Mouse (Mus musculus) liver, embryonic 16.5 days (tissue): Measurements from ENCODE around the gene Tsnaxip1. TPM values are rescaled to one million over a fixed set of nuclear protein-coding genes. Genes with fewer than 3 reads are reported as not detected.

Source experiments
- ATAC-seq: fragments of 200-750 bp; cut with Nextera tagmentation; 2 replicates; pipeline ENCODE4 v1.8.0; 2017; ENCODE audit warnings: low read depth, mild to moderate bottlenecking, moderate number of reproducible peaks, moderate library complexity
- H3K27ac ChIP-seq: fragments of 300-500 bp; sonication (generic); 2 replicates; pipeline ENCODE4 v1.5.1; 2014; ENCODE audit warnings: mild to moderate bottlenecking, low read length
- H3K27me3 ChIP-seq: fragments of 300-500 bp; sonication (generic); 2 replicates; pipeline ENCODE4 v1.6.1; 2014; ENCODE audit warnings: low read depth, low read length, mixed read lengths; ENCODE audit not compliant: control insufficient read depth, insufficient read depth
- H3K36me3 ChIP-seq: fragments of 300-500 bp; sonication (generic); 2 replicates; pipeline ENCODE4 v1.6.1; 2014; ENCODE audit warnings: mild to moderate bottlenecking; ENCODE audit not compliant: control insufficient read depth, insufficient read depth
- H3K4me1 ChIP-seq: fragments of 300-500 bp; sonication (generic); 2 replicates; pipeline ENCODE4 v1.6.1; 2014; ENCODE audit warnings: low read depth, low read length, mixed read lengths; ENCODE audit not compliant: control insufficient read depth
- H3K4me2 ChIP-seq: fragments of 300-500 bp; sonication (generic); 2 replicates; pipeline ENCODE4 v1.6.1; 2014; ENCODE audit warnings: low read depth, low read length, mixed read lengths
- H3K4me3 ChIP-seq: fragments of 300-500 bp; sonication (generic); 2 replicates; pipeline ENCODE4 v1.5.1; 2014; ENCODE audit warnings: low read depth, mild to moderate bottlenecking, low read length
- H3K9ac ChIP-seq: fragments of 300-500 bp; sonication (generic); 2 replicates; pipeline ENCODE4 v1.6.1; 2014; ENCODE audit warnings: low read depth, low read length
- H3K9me3 ChIP-seq: fragments of 300-500 bp; sonication (generic); replicated peaks from 2 replicates; pipeline ENCODE4 v1.6.1; 2016; ENCODE audit warnings: low read length; ENCODE audit not compliant: control insufficient read depth
- WGBS: fragments of 180-500 bp; shearing (Covaris S2); extraction: QIAGEN DNeasy Blood & Tissue Kit; methylation state at CpG from one replicate; pipeline ENCODE4 v1.1.7; 2014; ENCODE audit not compliant: insufficient replicate concordance; 5-methylcytosine and 5-hydroxymethylcytosine counted together
- polyA plus RNA-seq: library from polyadenylated mRNA; unstranded; fragments of >200 nt; fragmentation: Nextera tagmentation; extraction: Ambion mirVana; gene quantifications from 2 replicates; pipeline ENCODE4 v1.2.1, GENCODE M21; 2015

Gene Tsnaxip1
- polyA plus RNA-seq, 1 experiment from 2014 or later, result 0.07 TPM

GRCm38 (mm10) chr8:105861951-105862350 is 34.4 kb downstream of the Tsnaxip1 start:
- 0% methylated on average over 1 of the region's 1 CpGs for WGBS
- Histone ChIP-seq H3K27me3 (no peaks in the 10 kb centered on the region), H3K9ac (peak overlapping the region; percentile 93), H3K4me2 (peak overlapping the region; percentile 94), H3K9me3 (no peaks in the 10 kb centered on the region), H3K4me3 (peak overlapping the region; percentile 97), H3K36me3 (peaks cover 5% of the 10 kb centered on the region), H3K4me1 (peaks cover 55% of the 10 kb centered on the region), H3K27ac (peak overlapping the region; percentile 99)
- no peak for ATAC-seq

- Histone ChIP-seq H3K27ac (peak overlapping the region; percentile 13), H3K27me3 (no peaks in the 10 kb centered on the region), H3K9ac (no peak overlapping the region), H3K4me3 (no peak overlapping the region), H3K4me1 (peaks cover 29% of the 10 kb centered on the region), H3K4me2 (no peak overlapping the region), H3K9me3 (no peaks in the 10 kb centered on the region), H3K36me3 (peaks cover 13% of the 10 kb centered on the region)
- ATAC-seq, result 0 out of 2 replicates have a peak, but pooled peaks have one; percentile 40
- 42% methylated on average over 6 of the region's 6 CpGs for WGBS
Observed at GRCm38 (mm10) chr8:105866364-105867029, 39.0 kb downstream of the Tsnaxip1 start.

- no peak for ATAC-seq
- WGBS, result 78% methylated on average over 6 of the region's 6 CpGs
- H3K36me3 ChIP-seq, result peaks cover 30% of the 10 kb centered on the region
Observed at GRCm38 (mm10) chr8:105874301-105874700, 46.8 kb downstream of the Tsnaxip1 start.

GRCm38 (mm10) chr8:105880754-105881520 is 53.4 kb downstream of the Tsnaxip1 start, which contains the start of gene Edc4:
Gene Edc4, plus strand, starts transcription at chr8:105880881.
- Histone ChIP-seq H3K36me3 (peaks cover 40% of the 10 kb centered on the region), H3K27ac (peak within 1 kb of the TSS; percentile 74), H3K9me3 (no peaks in the 10 kb centered on the region), H3K4me3 (peak within 1 kb of the TSS; percentile 93), H3K4me1 (peaks cover 13% of the 10 kb centered on the region), H3K27me3 (no peaks in the 10 kb centered on the region), H3K4me2 (peak within 1 kb of the TSS; percentile 95), H3K9ac (peak within 1 kb of the TSS; percentile 89)
- WGBS, result under 1% methylated on average over 45 of the region's 45 CpGs
- ATAC-seq, result peak; percentile 86

More at GRCm38 (mm10) chr8:105874301-105874700, 46.8 kb downstream of the Tsnaxip1 start:
- Histone ChIP-seq H3K27me3 (no peaks in the 10 kb centered on the region), H3K27ac (no peak overlapping the region), H3K9me3 (no peaks in the 10 kb centered on the region), H3K4me1 (no peaks in the 10 kb centered on the region; the same call in 1 of the 2 replicates), H3K4me2 (no peak overlapping the region), H3K9ac (no peak overlapping the region), H3K4me3 (no peak overlapping the region)

GRCm38 (mm10) chr8:105889756-105890465 is 62.4 kb downstream of the Tsnaxip1 start:
- no peaks in the 10 kb centered on the region for H3K27me3 ChIP-seq
- H3K4me3 ChIP-seq, result no peak overlapping the region
- no peaks in the 10 kb centered on the region for H3K4me1 ChIP-seq
- no peak for ATAC-seq
- peaks cover 66% of the 10 kb centered on the region for H3K36me3 ChIP-seq
- H3K9ac ChIP-seq, result no peak overlapping the region
- H3K27ac ChIP-seq, result no peak overlapping the region
- H3K9me3 ChIP-seq, result no peaks in the 10 kb centered on the region
- 83% methylated on average over 12 of the region's 12 CpGs for WGBS
- no peak overlapping the region for H3K4me2 ChIP-seq

- H3K36me3 ChIP-seq, result peaks cover 57% of the 10 kb centered on the region
- no peaks in the 10 kb centered on the region for H3K9me3 ChIP-seq
- H3K27me3 ChIP-seq, result no peaks in the 10 kb centered on the region
- ATAC-seq, result no peak
- H3K27ac ChIP-seq, result no peak overlapping the region
- H3K4me1 ChIP-seq, result no peaks in the 10 kb centered on the region
- WGBS, result 77% methylated on average over 6 of the region's 6 CpGs
- no peak overlapping the region for H3K9ac ChIP-seq
- no peak overlapping the region for H3K4me3 ChIP-seq
- no peak overlapping the region for H3K4me2 ChIP-seq
Observed at GRCm38 (mm10) chr8:105890870-105891269, 63.3 kb downstream of the Tsnaxip1 start.

GRCm38 (mm10) chr8:105892432-105892831 is 64.9 kb downstream of the Tsnaxip1 start:
- no peak overlapping the region for H3K4me3 ChIP-seq
- H3K9me3 ChIP-seq, result no peaks in the 10 kb centered on the region
- H3K36me3 ChIP-seq, result peaks cover 42% of the 10 kb centered on the region
- no peak for ATAC-seq
- H3K9ac ChIP-seq, result no peak overlapping the region
- 77% methylated on average over 6 of the region's 6 CpGs for WGBS
- no peaks in the 10 kb centered on the region for H3K27me3 ChIP-seq
- no peaks in the 10 kb centered on the region for H3K4me1 ChIP-seq
- no peak overlapping the region for H3K27ac ChIP-seq
- no peak overlapping the region for H3K4me2 ChIP-seq

- 40% methylated on average over 11 of the region's 11 CpGs for WGBS
- no peaks in the 10 kb centered on the region for H3K27me3 ChIP-seq
- peak; percentile 72 for ATAC-seq
- H3K9ac ChIP-seq, result no peak within 1 kb of the TSS
- H3K9me3 ChIP-seq, result no peaks in the 10 kb centered on the region
- no peaks in the 10 kb centered on the region; the same call in 1 of the 2 replicates for H3K4me1 ChIP-seq
- peaks cover 33% of the 10 kb centered on the region for H3K36me3 ChIP-seq
- H3K4me3 ChIP-seq, result no peak within 1 kb of the TSS
- H3K4me2 ChIP-seq, result no peak within 1 kb of the TSS
- H3K27ac ChIP-seq, result no peak within 1 kb of the TSS
Observed at GRCm38 (mm10) chr8:105893339-105893738, 65.8 kb downstream of the Tsnaxip1 start, which contains the start of gene Nrn1l. Gene Nrn1l, plus strand, starts transcription at chr8:105893567.
